Mouse (Mus musculus): ENCODE results near the gene Lbh.

- TF ChIP-seq CTCF (IDR thresholded peaks at IDR 0.05; ENCODE audit: insufficient read depth, low read depth, low read length), result no peak
- no peak for TF ChIP-seq POLR2A (IDR thresholded peaks at IDR 0.05; ENCODE audit: insufficient read depth, low read depth, low read length)
Measured at GRCm38 (mm10) chr17:72959497-72960039, 41.5 kb downstream of the Lbh start.
